Mouse (Mus musculus) granulocyte monocyte progenitor cell, adult 5-6 weeks (primary cell): ENCODE data around the gene Phf2. TPM values are rescaled to one million over a fixed set of nuclear protein-coding genes. Genes with fewer than 3 reads are reported as not detected.

Experiments used
- ATAC-seq: replicated peaks from 2 replicates; pipeline ENCODE4 v1.8.0; 2016; ENCODE audit warnings: mild to moderate bottlenecking, moderate TSS enrichment, inconsistent platforms; ENCODE audit not compliant: poor library complexity, severe bottlenecking
- total RNA-seq, 2 experiments: library from RNA; stranded (forward) in 1 of 2; stranded (reverse) in 1 of 2; fragments of 200-712, 200-1000 nt in 1 of 2; fragments of >200 nt in 1 of 2; fragmentation: Nextera tagmentation in 1 of 2; gene quantifications; 2 replicates each; pipeline ENCODE4 v1.2.3; 2014 to 2017

Phf2 gene
- total RNA-seq, 2 experiments from 2014 or later, result 6.4 to 16.7 TPM

DNA sequence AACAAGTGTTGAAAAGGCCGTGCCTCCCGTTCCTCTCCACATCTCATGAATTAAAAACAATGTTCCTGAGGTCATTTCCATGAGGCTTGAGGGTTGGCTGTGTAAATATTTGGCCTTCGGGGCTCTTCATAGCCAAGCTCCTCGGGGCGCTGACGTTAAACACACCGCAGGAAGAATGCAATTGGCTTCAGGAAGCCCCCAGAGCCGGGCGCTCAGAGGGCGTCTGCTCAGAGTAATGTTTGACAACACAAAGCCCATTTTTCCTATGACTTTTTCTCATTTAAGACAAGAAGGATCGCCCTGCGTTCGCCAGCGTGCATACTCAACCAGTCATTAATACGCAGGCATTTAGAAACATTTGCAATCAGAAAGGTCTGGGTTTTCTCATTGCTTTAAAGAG, 114.2 kb downstream of the Phf2 start:
- ATAC-seq, result no peak

Other genes with a start within 250 kb of the Phf2 start
- 3.2 TPM in 1 of 2 replicates, not detected in the other for gene Ptpdc1, start 245.5 kb downstream of the Phf2 start, total RNA-seq (2014; fragmentation: Nextera tagmentation)
- gene Ptpdc1, start 245.5 kb downstream of the Phf2 start, total RNA-seq (2017), result 0.82 and 1.1 TPM in 2 replicates
- gene Barx1, start 208.1 kb downstream of the Phf2 start, total RNA-seq (2014; fragmentation: Nextera tagmentation), result not detected in 2 replicates
- gene Barx1, start 208.1 kb downstream of the Phf2 start, total RNA-seq (2017), result not detected in 2 replicates
- gene Fam120a, start 96.9 kb upstream of the Phf2 start, total RNA-seq (2014; fragmentation: Nextera tagmentation), result 161 and 168 TPM in 2 replicates
- gene Fam120a, start 96.9 kb upstream of the Phf2 start, total RNA-seq (2017), result 123 and 128 TPM in 2 replicates